Mouse (Mus musculus): ENCODE results near the gene Lpcat4. TPM values are rescaled to one million over a fixed set of nuclear protein-coding genes. Genes with fewer than 3 reads are reported as not detected.
A peak's percentile ranks its signal among the peaks of the same experiment; 100 is the strongest.

Lpcat4 gene
- polyA plus RNA-seq, 1 experiment from 2014 or later = 11.9 TPM

- 52% methylated on average over 7 of the region's 7 CpGs for WGBS
- no peaks in the 10 kb centered on the region for H3K9me3 ChIP-seq (ENCODE audit: low read length)
- ATAC-seq = no peak
Measured at GRCm38 (mm10) chr2:112254675-112255515, 15.6 kb downstream of the Lpcat4 start.

GRCm38 (mm10) chr2:112259241-112259962 lies 20.1 kb downstream of the Lpcat4 start, which contains the start of gene Nutm1:
Nutm1 (minus strand) TSS chr2:112259291.
- H3K9ac ChIP-seq (replicated peaks; ENCODE audit: low read depth) = no peak within 1 kb of the TSS
- H3K27me3 ChIP-seq (replicated peaks; ENCODE audit: insufficient read depth, low read length) = no peaks in the 10 kb centered on the region
- no peaks in the 10 kb centered on the region for H3K9me3 ChIP-seq (ENCODE audit: low read length)
- DNase-seq (ENCODE audit: low spot score) = no peak
- H3K4me1 ChIP-seq (ENCODE audit: insufficient read depth, low read depth, low read length) = peaks cover 5% of the 10 kb centered on the region; the same call in 1 of the 2 replicates
- no peaks in the 10 kb centered on the region for H3K36me3 ChIP-seq (ENCODE audit: insufficient read depth, low read length)
- TF ChIP-seq CTCF (IDR thresholded peaks at IDR 0.05) = peak; percentile 54
- TF ChIP-seq EP300 (IDR thresholded peaks at IDR 0.05) = no peak
- H3K4me3 ChIP-seq (ENCODE audit: low read depth, low read length) = no peak within 1 kb of the TSS
- H3K27ac ChIP-seq (ENCODE audit: low read length) = no peak within 1 kb of the TSS
- ATAC-seq = no peak
- WGBS = 63% methylated on average over 10 of the region's 10 CpGs
- no peak within 1 kb of the TSS for H3K4me2 ChIP-seq (replicated peaks; ENCODE audit: low read depth, low read length)

More at GRCm38 (mm10) chr2:112254675-112255515, 15.6 kb downstream of the Lpcat4 start:
- H3K27ac ChIP-seq (ENCODE audit: low read length) = no peak overlapping the region
- H3K4me3 ChIP-seq (ENCODE audit: low read depth, low read length) = no peak overlapping the region
- H3K27me3 ChIP-seq (replicated peaks; ENCODE audit: insufficient read depth, low read length) = no peaks in the 10 kb centered on the region
- H3K4me2 ChIP-seq (replicated peaks; ENCODE audit: low read depth, low read length) = no peak overlapping the region
- no peak for DNase-seq (ENCODE audit: low spot score)
- TF ChIP-seq CTCF (IDR thresholded peaks at IDR 0.05) = no peak
- no peak for TF ChIP-seq EP300 (IDR thresholded peaks at IDR 0.05)
- H3K9ac ChIP-seq (replicated peaks; ENCODE audit: low read depth) = no peak overlapping the region
- no peaks in the 10 kb centered on the region for H3K36me3 ChIP-seq (ENCODE audit: insufficient read depth, low read length)
- H3K4me1 ChIP-seq (ENCODE audit: insufficient read depth, low read depth, low read length) = no peaks in the 10 kb centered on the region

- Histone ChIP-seq H3K4me1 (ENCODE audit: insufficient read depth, low read depth, low read length) (peaks cover 5% of the 10 kb centered on the region; the same call in 1 of the 2 replicates), H3K36me3 (ENCODE audit: insufficient read depth, low read length) (no peaks in the 10 kb centered on the region), H3K4me3 (ENCODE audit: low read depth, low read length) (peak within 1 kb of the TSS; percentile 56), H3K9me3 (ENCODE audit: low read length) (no peaks in the 10 kb centered on the region), H3K27me3 (replicated peaks; ENCODE audit: insufficient read depth, low read length) (no peaks in the 10 kb centered on the region), H3K4me2 (replicated peaks; ENCODE audit: low read depth, low read length) (peak within 1 kb of the TSS; percentile 63), H3K27ac (ENCODE audit: low read length) (peak within 1 kb of the TSS; percentile 43; the same call in 1 of the 2 replicates), H3K9ac (replicated peaks; ENCODE audit: low read depth) (peak within 1 kb of the TSS; percentile 37; the same call in 1 of the 2 replicates)
- under 1% methylated on average over 36 of the region's 36 CpGs for WGBS
- DNase-seq (ENCODE audit: low spot score) (peak; percentile 94), ATAC-seq (peak; percentile 55)
- TF ChIP-seq CTCF (IDR thresholded peaks at IDR 0.05) (peak; percentile 93), EP300 (IDR thresholded peaks at IDR 0.05) (no peak)
Measured at GRCm38 (mm10) chr2:112261748-112262653, 22.7 kb downstream of the Lpcat4 start, which contains the start of gene Nop10. Nop10 (plus strand) TSS chr2:112261926.

- 0 out of 2 replicates have a peak overlapping the region, but pooled peaks have one; percentile 37 for H3K9ac ChIP-seq (replicated peaks; ENCODE audit: low read depth)
- ATAC-seq = no peak
- H3K4me2 ChIP-seq (replicated peaks; ENCODE audit: low read depth, low read length) = peak overlapping the region; percentile 63
- no peak for TF ChIP-seq EP300 (IDR thresholded peaks at IDR 0.05)
- peak; percentile 60 for TF ChIP-seq CTCF (IDR thresholded peaks at IDR 0.05)
- H3K9me3 ChIP-seq (ENCODE audit: low read length) = no peaks in the 10 kb centered on the region
- peak; percentile 65 for DNase-seq (ENCODE audit: low spot score)
- H3K27me3 ChIP-seq (replicated peaks; ENCODE audit: insufficient read depth, low read length) = no peaks in the 10 kb centered on the region
- H3K27ac ChIP-seq (ENCODE audit: low read length) = 0 out of 2 replicates have a peak overlapping the region, but pooled peaks have one; percentile 43
- H3K4me3 ChIP-seq (ENCODE audit: low read depth, low read length) = peak overlapping the region; percentile 56; the same call in 1 of the 2 replicates
- peaks cover 5% of the 10 kb centered on the region; the same call in 1 of the 2 replicates for H3K4me1 ChIP-seq (ENCODE audit: insufficient read depth, low read depth, low read length)
- WGBS = 24% methylated on average over 4 of the region's 4 CpGs
- no peaks in the 10 kb centered on the region for H3K36me3 ChIP-seq (ENCODE audit: insufficient read depth, low read length)
Measured at GRCm38 (mm10) chr2:112262779-112263295, 23.6 kb downstream of the Lpcat4 start.

- H3K4me3 ChIP-seq (ENCODE audit: low read depth, low read length) = no peak overlapping the region
- no peaks in the 10 kb centered on the region for H3K27me3 ChIP-seq (replicated peaks; ENCODE audit: insufficient read depth, low read length)
- TF ChIP-seq EP300 (IDR thresholded peaks at IDR 0.05) (no peak), CTCF (IDR thresholded peaks at IDR 0.05) (no peak)
- peaks cover 5% of the 10 kb centered on the region; the same call in 1 of the 2 replicates for H3K4me1 ChIP-seq (ENCODE audit: insufficient read depth, low read depth, low read length)
- WGBS = 68% methylated on average over 4 of the region's 4 CpGs
- DNase-seq (ENCODE audit: low spot score) = no peak
- no peak overlapping the region for H3K4me2 ChIP-seq (replicated peaks; ENCODE audit: low read depth, low read length)
- no peaks in the 10 kb centered on the region for H3K36me3 ChIP-seq (ENCODE audit: insufficient read depth, low read length)
- ATAC-seq = no peak
- no peak overlapping the region for H3K9ac ChIP-seq (replicated peaks; ENCODE audit: low read depth)
- no peak overlapping the region for H3K27ac ChIP-seq (ENCODE audit: low read length)
- no peaks in the 10 kb centered on the region for H3K9me3 ChIP-seq (ENCODE audit: low read length)
Measured at GRCm38 (mm10) chr2:112264364-112264763, 25.1 kb downstream of the Lpcat4 start.
